In genomic region chr17:35444510-35444909, GRCm38 (mm10) we compare ENCODE assay signal across 1 mouse cellular context. TPM values are rescaled to one million over a fixed set of nuclear protein-coding genes. Genes with fewer than 3 reads are reported as not detected.
"Had no signal": no experiment of that assay in that cellular context is flagged by ENCODE, and none has a peak within 500 bp of the region (broad histone marks: within the 10 kb centered on the region; RNA-seq: fewer than 3 reads in every experiment).

No protein-coding gene starts in this region.

RNA-seq across cellular contexts. Expression of gene H2-Q10, which starts 25.4 kb away (rescaled TPM):
- polyA plus RNA-seq: neural tube, embryonic 13.5 days had no signal
